Mouse (Mus musculus): ENCODE data around the gene Pcna. TPM values are rescaled to one million over a fixed set of nuclear protein-coding genes. Genes with fewer than 3 reads are reported as not detected.
A peak's percentile ranks its signal among the peaks of the same experiment; 100 is the strongest.

Gene Pcna
- total RNA-seq, 2 experiments from 2014 or later = 80.2 to 104 TPM

GRCm38 (mm10) chr2:132278273-132278853 is 25.2 kb upstream of the Pcna start:
- no peak for DNase-seq (ENCODE audit: low spot score in 2 of 2)

- DNase-seq (ENCODE audit: low spot score in 2 of 2) = no peak
Measured at GRCm38 (mm10) chr2:132276249-132276648, 23.1 kb upstream of the Pcna start.

GRCm38 (mm10) chr2:132275527-132275926 is 22.4 kb upstream of the Pcna start:
- no peak for DNase-seq (ENCODE audit: low spot score in 2 of 2)

- no peak for DNase-seq (ENCODE audit: low spot score in 2 of 2)
Measured at GRCm38 (mm10) chr2:132272694-132273389, 19.7 kb upstream of the Pcna start.

- DNase-seq (ENCODE audit: low spot score in 2 of 2) = no peak
Measured at GRCm38 (mm10) chr2:132270331-132270951, 17.3 kb upstream of the Pcna start.

GRCm38 (mm10) chr2:132269217-132269616 is 16.1 kb upstream of the Pcna start:
- DNase-seq (ENCODE audit: low spot score in 2 of 2) = no peak

- no peak for DNase-seq (ENCODE audit: low spot score in 2 of 2)
Measured at GRCm38 (mm10) chr2:132266086-132266485, 13.0 kb upstream of the Pcna start.

- DNase-seq (ENCODE audit: low spot score in 2 of 2) = no peak
Measured at GRCm38 (mm10) chr2:132265196-132265595, 12.1 kb upstream of the Pcna start.

GRCm38 (mm10) chr2:132264266-132264710 is 11.2 kb upstream of the Pcna start:
- DNase-seq (ENCODE audit: low spot score in 2 of 2) = no peak

GRCm38 (mm10) chr2:132263421-132264265 is 10.5 kb upstream of the Pcna start:
- peak in 1 of 2 experiments; percentile 28 for DNase-seq (ENCODE audit: low spot score in 2 of 2)

GRCm38 (mm10) chr2:132262879-132263398 is 9.8 kb upstream of the Pcna start, which contains the start of gene Cds2:
Cds2 (plus strand) TSS chr2:132263148.
- peak; percentile 99 for DNase-seq (ENCODE audit: low spot score in 2 of 2)

GRCm38 (mm10) chr2:132262175-132262574 is 9.1 kb upstream of the Pcna start:
- DNase-seq (ENCODE audit: low spot score in 2 of 2) = no peak

- no peak for DNase-seq (ENCODE audit: low spot score in 2 of 2)
Measured at GRCm38 (mm10) chr2:132260601-132261000, 7.5 kb upstream of the Pcna start.

- DNase-seq (ENCODE audit: low spot score in 2 of 2) = no peak
Measured at GRCm38 (mm10) chr2:132257350-132258068, 4.4 kb upstream of the Pcna start.

- no peak for DNase-seq (ENCODE audit: low spot score in 2 of 2)
Measured at GRCm38 (mm10) chr2:132253603-132254002, 489 bp upstream of the Pcna start.

- no peak for DNase-seq (ENCODE audit: low spot score in 2 of 2)
Measured at GRCm38 (mm10) chr2:132251911-132252310, 1.2 kb downstream of the Pcna start.

GRCm38 (mm10) chr2:132247539-132248313 is 5.4 kb downstream of the Pcna start, which contains the start of gene Tmem230:
Tmem230 (minus strand) TSS chr2:132247807.
- peak; percentile 91 to 92 for DNase-seq (ENCODE audit: low spot score in 2 of 2)

GRCm38 (mm10) chr2:132243370-132243769 is 9.7 kb downstream of the Pcna start:
- no peak for DNase-seq (ENCODE audit: low spot score in 2 of 2)

- peak; percentile 65 to 66 for DNase-seq (ENCODE audit: low spot score in 2 of 2)
Measured at GRCm38 (mm10) chr2:132240457-132240856, 12.7 kb downstream of the Pcna start.
